Mouse (Mus musculus) thymus, adult 2 months (tissue): ENCODE data around the gene Pld2.

Experiments
- CTCF ChIP-seq: fragments of 200-500 bp; IDR thresholded peaks from 2 replicates; pipeline ENCODE4 v1.5.1; 2012; ENCODE audit warnings: mild to moderate bottlenecking, control low read depth, low read length, moderate library complexity, borderline replicate concordance; ENCODE audit not compliant: control insufficient read depth, poor library complexity, insufficient read depth; ENCODE audit errors: extremely low read depth
- POLR2A ChIP-seq: fragments of 200-500 bp; IDR thresholded peaks from 2 replicates; pipeline ENCODE4 v1.6.1; 2012; ENCODE audit warnings: mild to moderate bottlenecking, low read length, control low read depth, moderate library complexity; ENCODE audit not compliant: control insufficient read depth, poor library complexity, insufficient read depth; ENCODE audit errors: extremely low read depth

DNA sequence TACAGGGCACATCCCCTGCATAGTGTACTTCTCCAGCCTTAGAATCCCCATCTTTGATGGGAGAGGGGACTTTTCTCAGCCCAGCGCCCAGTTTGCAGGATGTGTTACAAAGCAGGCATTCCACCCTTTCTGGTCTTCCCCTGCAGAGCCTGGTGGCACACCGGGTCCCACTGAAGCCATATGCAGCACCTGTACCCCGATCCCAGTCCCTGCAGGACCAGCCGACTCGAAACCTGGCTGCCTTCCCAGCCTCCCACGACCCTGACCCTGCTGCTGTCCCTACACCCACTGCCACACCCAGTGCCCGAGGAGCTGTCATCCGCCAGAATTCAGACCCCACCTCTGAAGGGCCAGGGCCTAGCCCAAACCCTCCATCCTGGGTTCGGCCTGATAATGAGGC lies 67.7 kb downstream of the Pld2 start:
- TF ChIP-seq POLR2A = no peak
- TF ChIP-seq CTCF = no peak
